ENCODE assay signal across 11 mouse cellular contexts in genomic region chr10:45446215-45446614, GRCm38 (mm10). TPM values are rescaled to one million over a fixed set of nuclear protein-coding genes. Genes with fewer than 3 reads are reported as not detected.
DNase-seq lines count a peak whose midpoint lies in the region; ATAC-seq lines count a peak whose summit lies in the region.
"Had no signal": no experiment of that assay in that cellular context is flagged by ENCODE, and none has a peak within 500 bp of the region (broad histone marks: within the 10 kb centered on the region; RNA-seq: fewer than 3 reads in every experiment).

No protein-coding gene starts in this region.

- H3K9ac ChIP-seq in heart, embryonic 15.5 days: no peak overlapping the region
- H3K9ac ChIP-seq in hindbrain, embryonic 13.5 days: peak overlapping the region; percentile 68
- peak overlapping the region; percentile 61 for H3K9ac ChIP-seq in midbrain, embryonic 13.5 days (replicated peaks)

- H3K36me3 ChIP-seq in heart, embryonic 15.5 days: no peaks in the 10 kb centered on the region
- no peaks in the 10 kb centered on the region for H3K36me3 ChIP-seq in hindbrain, embryonic 13.5 days
- H3K36me3 ChIP-seq in midbrain, embryonic 13.5 days: no peaks in the 10 kb centered on the region

- no peaks in the 10 kb centered on the region for H3K4me1 ChIP-seq in heart, embryonic 15.5 days (replicated peaks)
- peaks cover 9% of the 10 kb centered on the region; the same call in 1 of the 2 replicates for H3K4me1 ChIP-seq in hindbrain, embryonic 13.5 days (replicated peaks)
- peaks cover 11% of the 10 kb centered on the region for H3K4me1 ChIP-seq in midbrain, embryonic 13.5 days (replicated peaks)

- H3K27me3 ChIP-seq in heart, embryonic 15.5 days: no peaks in the 10 kb centered on the region
- H3K27me3 ChIP-seq in hindbrain, embryonic 13.5 days: no peaks in the 10 kb centered on the region
- H3K27me3 ChIP-seq in midbrain, embryonic 13.5 days: no peaks in the 10 kb centered on the region

- H3K27ac ChIP-seq in heart, embryonic 15.5 days: no peak overlapping the region
- H3K27ac ChIP-seq in hindbrain, embryonic 13.5 days: peak overlapping the region; percentile 87
- peak overlapping the region; percentile 84 for H3K27ac ChIP-seq in midbrain, embryonic 13.5 days

- peak overlapping the region; percentile 52 for H3K4me2 ChIP-seq in heart, embryonic 15.5 days
- peak overlapping the region; percentile 56 for H3K4me2 ChIP-seq in hindbrain, embryonic 13.5 days
- H3K4me2 ChIP-seq in midbrain, embryonic 13.5 days (replicated peaks): peak overlapping the region; percentile 53

- ATAC-seq in heart, embryonic 15.5 days (replicated peaks; ENCODE audit: insufficient number of reproducible peaks, insufficient read depth, low FRiP score, low read depth): no peak
- peak; percentile 72 for ATAC-seq in hindbrain, embryonic 13.5 days (ENCODE audit: low FRiP score)
- ATAC-seq in midbrain, embryonic 13.5 days: peak; percentile 90
- no peak for ATAC-seq in megakaryocyte-erythroid progenitor cell, adult 5-6 weeks (replicated peaks; ENCODE audit: low FRiP score, low TSS enrichment, poor library complexity, severe bottlenecking)
- ATAC-seq: CD4-positive, CD25-positive, alpha-beta regulatory T cell, adult 4 months had no signal

- peak overlapping the region; percentile 25 for H3K4me3 ChIP-seq in heart, embryonic 15.5 days
- peak overlapping the region; percentile 28 for H3K4me3 ChIP-seq in hindbrain, embryonic 13.5 days
- peak overlapping the region; percentile 31 for H3K4me3 ChIP-seq in midbrain, embryonic 13.5 days (replicated peaks)

- WGBS in heart, embryonic 15.5 days: 13% methylated on average over 8 of the region's 8 CpGs
- WGBS in hindbrain, embryonic 13.5 days: 2% methylated on average over 8 of the region's 8 CpGs
- WGBS in midbrain, embryonic 13.5 days: 1% methylated on average over 8 of the region's 8 CpGs

- no peaks in the 10 kb centered on the region for H3K9me3 ChIP-seq in heart, embryonic 15.5 days (replicated peaks)
- H3K9me3 ChIP-seq in hindbrain, embryonic 13.5 days: no peaks in the 10 kb centered on the region
- no peaks in the 10 kb centered on the region for H3K9me3 ChIP-seq in midbrain, embryonic 13.5 days

- DNase-seq in heart, adult 9 months (ENCODE audit: low spot score in 2 of 2): no peak
- DNase-seq in ZHBTc4 (ENCODE audit: low read depth, low spot score): peak; percentile 81
- DNase-seq in urinary bladder, postnatal 25 days (ENCODE audit: low spot score): no peak
- no peak for DNase-seq in kidney, adult 9 months
- DNase-seq: cerebellum, adult 18-20 months had no signal

RNA-seq across cellular contexts. Expression of gene Lin28b, which starts 40.0 kb away (rescaled TPM):
- polyA plus RNA-seq in heart, embryonic 15.5 days (2015; fragmentation: Nextera tagmentation; extraction: Ambion mirVana): 2.2 and 3.5 TPM in 2 replicates
- polyA plus RNA-seq in hindbrain, embryonic 13.5 days (2015; fragmentation: Nextera tagmentation; extraction: Ambion mirVana): 10.0 and 10.5 TPM in 2 replicates
- polyA plus RNA-seq in midbrain, embryonic 13.5 days (2015; fragmentation: Nextera tagmentation; extraction: Ambion mirVana): 10.3 and 13.2 TPM in 2 replicates
- 0.27 TPM in 1 of 2 replicates, not detected in the other for total RNA-seq in megakaryocyte-erythroid progenitor cell, adult 5-6 weeks (2014; fragmentation: Nextera tagmentation)
- not detected in 2 replicates for total RNA-seq in megakaryocyte-erythroid progenitor cell, adult 5-6 weeks (2017)
- total RNA-seq: monocyte, adult 5-6 weeks had no signal
- polyA plus RNA-seq: CD4-positive, CD25-positive, alpha-beta regulatory T cell, adult 4 months had no signal

Comparison
In these comparisons a context has a peak if more than half of its experiments do, and no peak if none do; other contexts are left out.
1. ATAC-seq: peak in hindbrain, embryonic 13.5 days (single experiment) and midbrain, embryonic 13.5 days (single experiment); none in heart, embryonic 15.5 days (single experiment) and megakaryocyte-erythroid progenitor cell, adult 5-6 weeks (single experiment).
2. Peak in every context shown above with its lines, with median percentiles within 50 percentile points of each other: H3K4me2 ChIP-seq and H3K4me3 ChIP-seq.